Mouse (Mus musculus): ENCODE measurements at regions not wholly inside any gene's neighbourhood (a gene's known extent, or its start where the extent isn't known, plus 50 kb on each side); places are given as distances from the start of the nearest gene placed in this dataset.

- Histone ChIP-seq H3K4me3 (replicated peaks; ENCODE audit: control insufficient read depth, low read depth, low read length) (no peak overlapping the region), H3K4me1 (ENCODE audit: control insufficient read depth, insufficient read depth, low read length) (peaks cover 1% of the 10 kb centered on the region; the same call in 1 of the 2 replicates), H3K27ac (ENCODE audit: control insufficient read depth, insufficient read depth, low read depth, low read length, poor library complexity) (no peak overlapping the region)
- TF ChIP-seq POLR2A (IDR thresholded peaks at IDR 0.05; ENCODE audit: borderline replicate concordance, control insufficient read depth, low read depth, low read length): no peak
- TF ChIP-seq CTCF (IDR thresholded peaks at IDR 0.05; ENCODE audit: control insufficient read depth, insufficient read depth, low read length): no peak
- 76% methylated on average over 2 of the region's 2 CpGs for WGBS
Observed at GRCm38 (mm10) chr12:16054591-16054990, 237.9 kb upstream of the Trib2 start.

- Histone ChIP-seq H3K27ac (ENCODE audit: control insufficient read depth, insufficient read depth, low read depth, low read length, poor library complexity) (no peak overlapping the region), H3K4me1 (ENCODE audit: control insufficient read depth, insufficient read depth, low read length) (peaks cover 1% of the 10 kb centered on the region; the same call in 1 of the 2 replicates), H3K4me3 (replicated peaks; ENCODE audit: control insufficient read depth, low read depth, low read length) (no peak overlapping the region)
- 83% methylated on average over 3 of the region's 3 CpGs for WGBS
- TF ChIP-seq POLR2A (IDR thresholded peaks at IDR 0.05; ENCODE audit: borderline replicate concordance, control insufficient read depth, low read depth, low read length) (no peak), CTCF (IDR thresholded peaks at IDR 0.05; ENCODE audit: control insufficient read depth, insufficient read depth, low read length) (no peak)
Observed at GRCm38 (mm10) chr12:16053735-16054134, 237.0 kb upstream of the Trib2 start.

DNA sequence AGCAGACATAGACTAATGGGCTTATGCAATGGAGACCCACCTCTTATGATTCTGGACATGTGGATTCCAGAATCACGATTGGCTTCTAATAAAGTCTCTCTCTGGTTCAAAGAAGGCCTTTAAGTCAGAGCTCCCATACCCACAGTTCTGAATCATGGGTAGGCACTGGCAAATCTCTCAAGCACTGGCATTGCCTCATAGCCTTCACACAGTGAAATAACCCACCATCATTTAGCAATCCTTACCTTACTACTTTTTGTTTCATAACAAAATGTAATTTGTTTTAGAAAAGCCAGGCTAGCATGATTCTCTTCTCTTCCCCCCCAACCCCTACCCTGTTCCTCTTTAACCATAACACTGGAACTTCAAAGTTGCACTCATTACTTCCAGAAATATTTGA, 236.3 kb upstream of the Trib2 start:
- peaks cover 1% of the 10 kb centered on the region; the same call in 1 of the 2 replicates for H3K4me1 ChIP-seq (ENCODE audit: control insufficient read depth, insufficient read depth, low read length)
- 65% methylated on average over 1 of the region's 1 CpGs for WGBS
- H3K4me3 ChIP-seq (replicated peaks; ENCODE audit: control insufficient read depth, low read depth, low read length): no peak overlapping the region
- no peak overlapping the region for H3K27ac ChIP-seq (ENCODE audit: control insufficient read depth, insufficient read depth, low read depth, low read length, poor library complexity)
- TF ChIP-seq POLR2A (IDR thresholded peaks at IDR 0.05; ENCODE audit: borderline replicate concordance, control insufficient read depth, low read depth, low read length) (no peak), CTCF (IDR thresholded peaks at IDR 0.05; ENCODE audit: control insufficient read depth, insufficient read depth, low read length) (no peak)

- Histone ChIP-seq H3K4me3 (replicated peaks; ENCODE audit: control insufficient read depth, low read depth, low read length) (no peak overlapping the region), H3K27ac (ENCODE audit: control insufficient read depth, insufficient read depth, low read depth, low read length, poor library complexity) (no peak overlapping the region), H3K4me1 (ENCODE audit: control insufficient read depth, insufficient read depth, low read length) (peaks cover 1% of the 10 kb centered on the region; the same call in 1 of the 2 replicates)
- 85% methylated on average over 3 of the region's 3 CpGs for WGBS
- no peak for TF ChIP-seq POLR2A (IDR thresholded peaks at IDR 0.05; ENCODE audit: borderline replicate concordance, control insufficient read depth, low read depth, low read length)
Observed at GRCm38 (mm10) chr12:16052353-16052752, 235.6 kb upstream of the Trib2 start.

DNA sequence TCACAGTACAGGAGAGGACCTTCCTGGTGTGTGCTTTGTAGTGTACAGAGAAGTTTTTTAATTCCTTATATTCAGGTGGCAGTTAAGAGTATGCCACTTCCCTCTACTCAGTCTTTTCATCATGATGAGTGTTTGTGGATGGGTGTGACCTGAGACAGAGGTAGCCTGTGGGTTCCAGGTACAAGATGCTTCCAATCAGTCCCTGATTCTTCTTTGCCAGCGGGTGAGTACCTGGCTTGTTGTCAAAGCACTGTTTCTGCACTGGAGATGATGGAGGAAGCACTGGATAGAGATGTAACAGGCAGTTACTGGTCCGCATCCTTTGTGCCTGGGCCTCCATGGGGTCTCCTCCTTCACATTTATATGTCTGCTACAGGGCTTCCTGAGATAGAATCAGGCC, 234.7 kb upstream of the Trib2 start:
- H3K4me3 ChIP-seq (replicated peaks; ENCODE audit: control insufficient read depth, low read depth, low read length): no peak overlapping the region
- no peak overlapping the region for H3K27ac ChIP-seq (ENCODE audit: control insufficient read depth, insufficient read depth, low read depth, low read length, poor library complexity)
- TF ChIP-seq CTCF (IDR thresholded peaks at IDR 0.05; ENCODE audit: control insufficient read depth, insufficient read depth, low read length) (no peak), POLR2A (IDR thresholded peaks at IDR 0.05; ENCODE audit: borderline replicate concordance, control insufficient read depth, low read depth, low read length) (no peak)
- peaks cover 1% of the 10 kb centered on the region; the same call in 1 of the 2 replicates for H3K4me1 ChIP-seq (ENCODE audit: control insufficient read depth, insufficient read depth, low read length)
- 84% methylated on average over 2 of the region's 2 CpGs for WGBS

DNA sequence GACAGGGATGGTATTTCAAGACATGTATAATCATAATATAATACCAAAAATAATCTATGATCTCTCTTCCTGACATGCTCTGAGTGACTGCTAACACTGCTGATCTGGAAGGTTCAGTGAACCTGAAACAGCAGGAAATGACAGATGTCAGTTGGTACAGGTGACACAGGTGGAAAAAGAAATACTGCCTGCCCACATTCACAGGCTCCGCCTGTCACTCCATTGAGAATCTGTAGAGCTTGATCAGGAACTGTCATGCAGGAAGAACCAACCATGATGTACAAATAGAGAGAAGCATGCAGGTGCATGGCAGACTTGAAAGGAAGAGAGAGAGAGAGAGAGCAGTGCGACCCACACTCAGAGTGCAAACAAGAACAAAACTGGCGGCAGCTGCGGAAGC, 232.8 kb upstream of the Trib2 start:
- WGBS: 82% methylated on average over 4 of the region's 4 CpGs
- H3K4me3 ChIP-seq (replicated peaks; ENCODE audit: control insufficient read depth, low read depth, low read length): no peak overlapping the region
- TF ChIP-seq CTCF (IDR thresholded peaks at IDR 0.05; ENCODE audit: control insufficient read depth, insufficient read depth, low read length) (no peak), POLR2A (IDR thresholded peaks at IDR 0.05; ENCODE audit: borderline replicate concordance, control insufficient read depth, low read depth, low read length) (no peak)
- no peak overlapping the region for H3K27ac ChIP-seq (ENCODE audit: control insufficient read depth, insufficient read depth, low read depth, low read length, poor library complexity)
- H3K4me1 ChIP-seq (ENCODE audit: control insufficient read depth, insufficient read depth, low read length): no peaks in the 10 kb centered on the region; the same call in 1 of the 2 replicates

GRCm38 (mm10) chr12:16046643-16047042, 229.9 kb upstream of the Trib2 start:
- Histone ChIP-seq H3K4me3 (replicated peaks; ENCODE audit: control insufficient read depth, low read depth, low read length) (no peak overlapping the region), H3K4me1 (ENCODE audit: control insufficient read depth, insufficient read depth, low read length) (peaks cover under 1% of the 10 kb centered on the region; the same call in 1 of the 2 replicates), H3K27ac (ENCODE audit: control insufficient read depth, insufficient read depth, low read depth, low read length, poor library complexity) (no peak overlapping the region)
- WGBS: 66% methylated on average over 1 of the region's 1 CpGs
- TF ChIP-seq CTCF (IDR thresholded peaks at IDR 0.05; ENCODE audit: control insufficient read depth, insufficient read depth, low read length) (no peak), POLR2A (IDR thresholded peaks at IDR 0.05; ENCODE audit: borderline replicate concordance, control insufficient read depth, low read depth, low read length) (no peak)

GRCm38 (mm10) chr12:16045791-16046494, 229.2 kb upstream of the Trib2 start:
- H3K4me1 ChIP-seq (ENCODE audit: control insufficient read depth, insufficient read depth, low read length): peaks cover 1% of the 10 kb centered on the region; the same call in 1 of the 2 replicates
- WGBS: 67% methylated on average over 5 of the region's 5 CpGs
- no peak overlapping the region for H3K4me3 ChIP-seq (replicated peaks; ENCODE audit: control insufficient read depth, low read depth, low read length)
- H3K27ac ChIP-seq (ENCODE audit: control insufficient read depth, insufficient read depth, low read depth, low read length, poor library complexity): no peak overlapping the region
- no peak for TF ChIP-seq POLR2A (IDR thresholded peaks at IDR 0.05; ENCODE audit: borderline replicate concordance, control insufficient read depth, low read depth, low read length)
- TF ChIP-seq CTCF (IDR thresholded peaks at IDR 0.05; ENCODE audit: control insufficient read depth, insufficient read depth, low read length): no peak
